Mouse (Mus musculus): ENCODE data around the gene March8. TPM values are rescaled to one million over a fixed set of nuclear protein-coding genes. Genes with fewer than 3 reads are reported as not detected.

Gene March8
- total and polyA plus RNA-seq, 2 experiments from 2014 or later: 33.9 to 117 TPM

DNA sequence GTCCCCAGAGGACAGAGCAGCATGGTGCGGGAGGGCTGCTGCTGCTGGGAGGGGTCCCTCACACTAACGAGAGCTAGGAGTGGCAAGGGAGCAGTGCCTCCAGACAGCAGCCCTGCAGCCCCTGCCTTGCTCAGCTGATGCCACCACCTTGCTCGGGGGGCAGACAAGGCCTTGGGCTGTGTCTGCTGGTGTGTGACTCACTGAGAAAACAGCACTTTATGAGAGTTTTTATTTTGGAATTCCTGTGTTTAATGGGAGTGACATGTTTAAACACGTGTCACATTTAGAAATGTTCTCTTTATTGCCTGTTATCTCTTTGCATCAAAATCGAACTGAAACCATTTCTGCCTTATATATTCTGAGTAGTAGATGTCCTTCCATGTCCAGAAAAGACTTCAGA is 68.9 kb downstream of the March8 start:
- Histone ChIP-seq H3K27me3 (ENCODE audit: insufficient read depth, low read length) (no peaks in the 10 kb centered on the region), H3K4me2 (ENCODE audit: low read depth) (no peak overlapping the region), H3K4me3 (ENCODE audit: low read depth, low read length) (no peak overlapping the region), H3K4me1 (ENCODE audit: insufficient read depth) (no peaks in the 10 kb centered on the region), H3K27ac (ENCODE audit: low read depth, low read length) (no peak overlapping the region), H3K9me3 (ENCODE audit: low read length) (no peaks in the 10 kb centered on the region), H3K36me3 (ENCODE audit: insufficient read depth) (peaks cover 23% of the 10 kb centered on the region; the same call in 1 of the 2 replicates), H3K9ac (no peak overlapping the region)
- TF ChIP-seq CTCF (IDR thresholded peaks at IDR 0.05; ENCODE audit: low read depth): no peak
- DNase-seq (no peak), ATAC-seq (no peak)
- WGBS: 64% methylated on average over 5 of the region's 5 CpGs

GRCm38 (mm10) chr6:116407216-116407615 is 69.4 kb downstream of the March8 start:
- H3K27me3 ChIP-seq (ENCODE audit: insufficient read depth, low read length): no peaks in the 10 kb centered on the region
- no peak overlapping the region for H3K4me3 ChIP-seq (ENCODE audit: low read depth, low read length)
- DNase-seq: no peak
- ATAC-seq: no peak
- no peak for TF ChIP-seq CTCF (IDR thresholded peaks at IDR 0.05; ENCODE audit: low read depth)
- H3K36me3 ChIP-seq (ENCODE audit: insufficient read depth): peaks cover 21% of the 10 kb centered on the region; the same call in 1 of the 2 replicates
- H3K4me1 ChIP-seq (ENCODE audit: insufficient read depth): no peaks in the 10 kb centered on the region
- no peaks in the 10 kb centered on the region for H3K9me3 ChIP-seq (ENCODE audit: low read length)
- H3K4me2 ChIP-seq (ENCODE audit: low read depth): no peak overlapping the region
- no peak overlapping the region for H3K27ac ChIP-seq (ENCODE audit: low read depth, low read length)
- WGBS: 92% methylated on average over 4 of the region's 4 CpGs
- H3K9ac ChIP-seq: no peak overlapping the region

GRCm38 (mm10) chr6:116407956-116408657 is 70.3 kb downstream of the March8 start:
- WGBS: 88% methylated on average over 6 of the region's 6 CpGs
- Histone ChIP-seq H3K9ac (no peak overlapping the region), H3K4me2 (ENCODE audit: low read depth) (no peak overlapping the region), H3K4me3 (ENCODE audit: low read depth, low read length) (no peak overlapping the region), H3K4me1 (ENCODE audit: insufficient read depth) (no peaks in the 10 kb centered on the region), H3K36me3 (ENCODE audit: insufficient read depth) (peaks cover 21% of the 10 kb centered on the region; the same call in 1 of the 2 replicates), H3K27ac (ENCODE audit: low read depth, low read length) (no peak overlapping the region), H3K9me3 (ENCODE audit: low read length) (no peaks in the 10 kb centered on the region), H3K27me3 (ENCODE audit: insufficient read depth, low read length) (no peaks in the 10 kb centered on the region)
- DNase-seq (no peak), ATAC-seq (no peak)
- TF ChIP-seq CTCF (IDR thresholded peaks at IDR 0.05; ENCODE audit: low read depth): no peak

- Histone ChIP-seq H3K4me1 (ENCODE audit: insufficient read depth) (no peaks in the 10 kb centered on the region), H3K9ac (no peak overlapping the region), H3K4me3 (ENCODE audit: low read depth, low read length) (no peak overlapping the region), H3K4me2 (ENCODE audit: low read depth) (no peak overlapping the region), H3K27ac (ENCODE audit: low read depth, low read length) (no peak overlapping the region), H3K36me3 (ENCODE audit: insufficient read depth) (peaks cover 14% of the 10 kb centered on the region; the same call in 1 of the 2 replicates), H3K27me3 (ENCODE audit: insufficient read depth, low read length) (no peaks in the 10 kb centered on the region), H3K9me3 (ENCODE audit: low read length) (no peaks in the 10 kb centered on the region)
- DNase-seq (no peak), ATAC-seq (no peak)
- WGBS: 96% methylated on average over 10 of the region's 10 CpGs
- no peak for TF ChIP-seq CTCF (IDR thresholded peaks at IDR 0.05; ENCODE audit: low read depth)
Measured at GRCm38 (mm10) chr6:116410436-116410835, 72.6 kb downstream of the March8 start.

GRCm38 (mm10) chr6:116411716-116412115 is 73.9 kb downstream of the March8 start:
- Histone ChIP-seq H3K4me2 (ENCODE audit: low read depth) (no peak overlapping the region), H3K4me3 (ENCODE audit: low read depth, low read length) (no peak overlapping the region), H3K9me3 (ENCODE audit: low read length) (no peaks in the 10 kb centered on the region), H3K27ac (ENCODE audit: low read depth, low read length) (no peak overlapping the region), H3K9ac (no peak overlapping the region), H3K27me3 (ENCODE audit: insufficient read depth, low read length) (no peaks in the 10 kb centered on the region), H3K36me3 (ENCODE audit: insufficient read depth) (peaks cover 14% of the 10 kb centered on the region; the same call in 1 of the 2 replicates), H3K4me1 (ENCODE audit: insufficient read depth) (no peaks in the 10 kb centered on the region)
- no peak for TF ChIP-seq CTCF (IDR thresholded peaks at IDR 0.05; ENCODE audit: low read depth)
- DNase-seq (no peak), ATAC-seq (no peak)
- 75% methylated on average over 3 of the region's 3 CpGs for WGBS

DNA sequence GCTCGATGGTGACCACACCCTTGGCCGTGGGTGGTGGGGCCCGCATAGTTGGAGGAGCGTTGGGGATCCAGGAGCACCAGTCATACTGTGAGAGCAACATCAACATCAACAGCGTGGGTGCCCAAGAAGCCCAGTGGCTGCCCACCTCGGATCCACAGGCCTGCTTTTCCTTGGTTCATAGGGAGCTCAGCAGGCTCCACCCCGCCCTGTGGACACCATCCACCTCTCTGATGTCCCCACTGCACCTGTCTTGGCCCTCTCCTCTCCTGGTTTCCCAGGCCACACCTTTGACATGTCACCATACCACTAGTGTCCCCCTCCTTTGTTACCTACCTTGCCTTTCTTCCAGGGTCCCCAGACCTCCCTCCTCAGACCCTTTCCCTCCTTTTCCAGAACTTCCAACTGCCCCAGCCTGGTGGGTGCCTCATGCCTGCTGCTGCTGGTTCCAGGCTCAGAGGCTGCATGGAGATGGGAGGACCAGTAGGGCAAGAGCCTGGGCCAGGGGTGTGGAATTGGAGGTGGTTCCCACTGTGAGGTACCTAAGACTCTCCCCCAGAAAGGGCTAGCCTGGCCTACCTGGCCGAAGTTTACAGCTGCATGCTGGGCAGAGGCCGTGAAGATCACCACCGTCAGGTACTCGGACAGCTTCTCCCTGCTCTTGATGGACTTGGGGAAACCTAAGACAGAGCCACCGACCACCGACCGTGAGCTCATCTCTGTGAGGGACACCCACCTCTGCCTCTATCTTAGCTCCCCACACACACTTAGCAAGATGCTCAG is 74.9 kb downstream of the March8 start:
- 93% methylated on average over 14 of the region's 14 CpGs for WGBS
- Histone ChIP-seq H3K27me3 (ENCODE audit: insufficient read depth, low read length) (no peaks in the 10 kb centered on the region), H3K4me3 (ENCODE audit: low read depth, low read length) (no peak overlapping the region), H3K4me2 (ENCODE audit: low read depth) (no peak overlapping the region), H3K27ac (ENCODE audit: low read depth, low read length) (no peak overlapping the region), H3K36me3 (ENCODE audit: insufficient read depth) (peaks cover 11% of the 10 kb centered on the region; the same call in 1 of the 2 replicates), H3K9ac (no peak overlapping the region), H3K4me1 (ENCODE audit: insufficient read depth) (no peaks in the 10 kb centered on the region), H3K9me3 (ENCODE audit: low read length) (no peaks in the 10 kb centered on the region)
- ATAC-seq (no peak), DNase-seq (no peak)
- no peak for TF ChIP-seq CTCF (IDR thresholded peaks at IDR 0.05; ENCODE audit: low read depth)

DNA sequence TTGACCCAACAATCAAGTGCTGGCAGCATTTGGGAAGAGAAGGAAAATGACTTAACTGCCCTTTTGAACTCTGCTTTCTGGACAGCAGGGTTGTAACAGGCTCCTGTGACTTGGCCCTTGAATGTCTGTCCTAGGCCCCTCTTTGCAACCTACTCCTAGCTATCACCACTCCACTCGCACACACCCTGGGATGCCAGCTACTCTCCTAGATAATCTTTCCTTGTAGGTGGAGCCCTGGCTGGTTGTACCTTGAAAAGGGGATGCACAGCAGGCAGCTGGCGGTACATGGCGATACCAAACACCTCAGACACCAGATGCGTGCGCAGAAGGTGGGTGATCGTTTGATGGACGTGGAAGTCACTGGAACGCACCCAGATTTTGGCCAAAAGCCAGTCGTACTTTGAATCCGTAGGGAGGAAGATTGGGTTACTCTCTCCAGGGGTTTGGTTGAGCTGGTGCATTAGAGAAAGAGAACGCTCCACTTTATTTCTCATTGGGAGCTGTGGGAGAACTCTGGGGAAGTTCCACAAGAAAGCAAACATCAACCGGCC is 77.4 kb downstream of the March8 start:
- ATAC-seq: no peak
- WGBS: 84% methylated on average over 12 of the region's 12 CpGs
- Histone ChIP-seq H3K9me3 (ENCODE audit: low read length) (no peaks in the 10 kb centered on the region), H3K27ac (ENCODE audit: low read depth, low read length) (no peak overlapping the region), H3K4me2 (ENCODE audit: low read depth) (no peak overlapping the region), H3K36me3 (ENCODE audit: insufficient read depth) (peaks cover 7% of the 10 kb centered on the region; the same call in 1 of the 2 replicates), H3K4me1 (ENCODE audit: insufficient read depth) (no peaks in the 10 kb centered on the region), H3K9ac (no peak overlapping the region), H3K4me3 (ENCODE audit: low read depth, low read length) (no peak overlapping the region), H3K27me3 (ENCODE audit: insufficient read depth, low read length) (no peaks in the 10 kb centered on the region)
- no peak for DNase-seq
- no peak for TF ChIP-seq CTCF (IDR thresholded peaks at IDR 0.05; ENCODE audit: low read depth)

Data from forebrain, postnatal 0 days (tissue).